Mouse (Mus musculus) kidney, adult 11 months (tissue): ENCODE data around the gene Speer4c.
A peak's percentile ranks its signal among the peaks of the same experiment; 100 is the strongest.
"Not testable (repeated sequence)": the region's sequence is repeated elsewhere in the genome, so short reads cannot be mapped to it uniquely, and the experiment has no call there.

Experiments
- DNase-seq: peaks from one replicate; pipeline ENCODE4 v3.0.0; 2022

The Speer4c gene

DNA sequence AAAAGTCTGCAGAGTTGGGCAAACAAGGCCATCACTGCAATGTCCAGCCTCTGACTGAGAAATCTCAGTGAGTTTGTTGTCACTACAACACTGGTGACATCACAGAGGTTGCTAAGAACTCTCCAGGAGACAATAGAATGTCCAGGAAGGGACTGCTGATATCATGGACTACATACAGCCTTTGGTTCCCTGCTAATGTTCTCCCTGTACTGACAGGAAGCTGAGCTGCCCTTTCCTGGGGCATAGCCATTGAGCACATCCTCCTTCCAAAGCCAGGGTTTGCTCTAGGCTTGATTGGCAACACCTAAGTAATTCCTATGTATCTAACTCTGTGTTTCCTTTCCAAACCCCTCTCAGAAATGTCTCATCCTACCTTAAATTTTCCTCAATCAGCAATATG lies at the start of gene Speer4c:
Gene Speer4c (minus strand): TSS at position 101 of the 400 bp plus-strand sequence.
- DNase-seq: not testable (repeated sequence)

DNA sequence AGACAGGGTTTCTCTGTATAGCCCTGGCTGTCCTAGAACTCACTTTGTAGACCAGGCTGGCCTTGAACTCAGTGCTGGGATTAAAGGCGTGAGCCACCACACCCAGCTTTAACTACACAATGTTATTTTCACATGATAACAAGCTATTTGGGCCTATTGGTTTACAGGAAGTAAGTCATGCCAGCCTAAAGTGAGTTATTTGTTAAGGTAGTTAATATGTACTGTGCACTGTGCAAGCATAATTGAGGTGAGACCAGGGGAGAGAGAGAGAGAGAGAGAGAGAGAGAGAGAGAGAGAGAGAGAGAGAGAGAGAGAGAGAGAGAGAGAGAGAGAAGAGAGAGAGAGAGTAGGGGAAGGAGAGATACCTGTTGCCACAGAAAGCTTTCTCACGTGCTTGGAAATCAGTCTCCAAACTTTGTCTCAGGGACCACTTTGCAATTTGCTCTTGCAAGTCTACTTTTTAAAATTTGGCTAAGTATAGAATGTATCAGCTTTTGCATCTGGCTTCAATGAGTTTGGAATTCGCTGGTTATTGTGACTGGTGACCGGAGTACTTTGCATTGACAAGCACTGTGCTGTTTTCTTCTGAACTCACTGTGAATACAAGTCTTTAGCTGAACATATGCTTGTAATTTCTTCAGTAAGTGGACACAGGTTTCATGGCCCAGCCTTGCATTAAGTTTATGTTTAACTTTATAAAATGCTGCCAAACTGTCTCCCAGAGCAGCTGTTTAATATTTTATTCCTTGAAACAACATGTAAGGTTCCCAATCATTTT lies 33.6 kb upstream of the Speer4c start:
- DNase-seq: no peak

DNA sequence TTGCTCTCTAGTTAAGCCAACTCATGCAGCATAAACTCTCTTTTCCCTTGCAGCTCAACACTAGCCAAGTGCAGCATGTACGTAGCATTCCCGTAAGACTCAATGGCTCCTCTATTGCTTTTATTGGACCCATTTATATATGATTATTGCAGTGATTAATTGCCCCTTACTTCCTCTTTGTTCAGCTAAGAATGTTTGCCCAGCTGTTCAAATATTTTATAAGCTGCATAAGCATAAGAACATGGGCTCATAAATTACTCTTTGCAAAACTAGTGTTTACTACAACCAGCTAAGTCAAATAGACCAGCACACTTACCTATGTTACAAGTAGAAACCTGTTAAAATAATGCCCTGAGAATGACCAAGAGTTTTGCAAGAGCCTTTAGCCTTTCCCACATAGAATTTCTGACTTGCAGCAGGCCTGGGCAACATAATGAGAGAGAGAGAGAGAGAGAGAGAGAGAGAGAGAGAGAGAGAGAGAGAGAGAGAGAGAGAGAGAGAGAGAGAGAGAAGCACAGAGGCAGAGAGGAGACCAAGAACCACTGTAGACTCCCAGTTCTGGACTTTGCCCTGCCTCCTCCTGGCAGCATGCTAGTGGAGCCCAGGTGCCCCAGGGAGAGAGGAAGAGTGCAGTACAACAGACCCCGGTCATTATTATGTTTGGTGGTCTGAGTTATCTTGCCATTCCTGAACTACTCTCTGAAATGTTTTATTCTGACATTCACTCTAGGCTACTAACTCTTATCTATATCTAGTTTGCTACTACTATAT lies 20.2 kb upstream of the Speer4c start:
- DNase-seq: no peak

DNA sequence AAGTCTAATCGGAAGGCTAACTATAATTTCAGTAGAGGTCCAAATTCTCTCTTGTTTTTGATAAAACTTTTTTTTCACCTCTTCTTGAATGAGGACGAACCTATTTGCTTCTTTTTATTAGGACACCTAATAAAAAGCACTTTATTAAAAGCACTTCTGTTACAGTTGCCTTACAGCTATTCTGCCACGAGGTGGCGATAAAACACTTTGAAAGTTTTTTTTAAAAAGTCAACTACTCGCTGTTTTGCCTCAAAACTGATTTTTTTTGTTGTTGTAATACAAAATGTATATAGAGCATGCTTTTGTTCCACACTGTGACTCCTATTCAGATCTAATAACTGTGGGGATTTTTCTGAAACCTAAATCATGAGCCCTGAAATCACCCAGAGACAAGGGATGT lies 11.2 kb downstream of the Speer4c start:
- not testable (repeated sequence) for DNase-seq

DNA sequence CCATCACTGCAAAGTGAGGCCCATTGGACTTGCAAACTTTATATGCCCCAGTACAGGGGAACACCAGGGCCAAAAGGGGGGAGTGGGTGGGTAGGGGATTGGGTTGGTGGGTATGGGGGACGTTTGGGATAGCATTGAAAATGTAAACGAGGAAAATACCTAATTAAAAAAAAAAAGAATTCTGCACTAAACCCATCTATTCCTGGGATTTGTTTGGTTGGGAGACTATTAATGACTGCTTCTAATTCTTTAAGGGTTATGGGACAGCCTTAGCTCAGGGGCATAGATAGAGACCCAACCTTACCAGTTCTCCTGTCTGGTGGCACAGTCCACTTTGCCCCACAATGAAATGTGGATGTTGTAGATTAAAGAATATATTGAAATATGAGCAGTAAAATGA lies 16.4 kb downstream of the Speer4c start:
- DNase-seq: not testable (repeated sequence)

DNA sequence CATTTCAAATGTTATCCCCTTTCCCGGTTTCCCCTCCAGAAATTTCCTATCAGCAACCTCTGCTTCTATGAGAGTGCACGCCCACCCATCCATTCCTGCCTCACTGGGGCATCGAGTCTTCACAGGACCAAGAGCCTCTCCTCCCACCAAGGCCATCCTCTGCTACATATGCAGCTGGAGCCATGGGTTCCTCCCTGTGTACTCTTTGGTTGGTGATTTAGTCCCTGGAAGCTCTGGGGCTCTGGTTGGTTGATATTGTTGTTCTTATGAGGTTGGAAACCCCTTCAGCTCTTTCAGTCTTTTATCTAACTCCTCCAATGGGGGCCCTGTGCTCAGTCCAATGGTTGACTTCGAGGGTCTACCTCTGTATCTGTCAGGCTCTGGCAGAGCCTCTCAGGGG lies 22.2 kb downstream of the Speer4c start:
- not testable (repeated sequence) for DNase-seq

DNA sequence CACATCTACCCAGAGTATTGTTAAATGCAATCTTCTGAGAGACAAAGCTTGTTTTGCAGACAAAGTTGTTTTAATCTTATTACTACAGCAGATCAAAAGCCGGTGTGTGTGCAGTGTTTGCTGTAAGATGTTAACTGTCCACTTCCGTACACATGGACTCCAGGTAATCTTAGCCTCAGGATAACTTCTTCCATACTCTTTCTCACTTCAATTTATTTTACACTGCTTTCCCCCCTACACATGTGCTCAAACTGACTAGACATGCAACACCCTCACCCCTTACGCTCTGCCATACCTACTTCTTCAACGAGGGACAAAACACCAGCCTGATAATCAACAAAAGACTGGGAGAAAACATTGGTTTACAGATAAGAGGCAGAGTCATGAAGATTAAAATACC lies 23.2 kb downstream of the Speer4c start:
- DNase-seq: not testable (repeated sequence)

DNA sequence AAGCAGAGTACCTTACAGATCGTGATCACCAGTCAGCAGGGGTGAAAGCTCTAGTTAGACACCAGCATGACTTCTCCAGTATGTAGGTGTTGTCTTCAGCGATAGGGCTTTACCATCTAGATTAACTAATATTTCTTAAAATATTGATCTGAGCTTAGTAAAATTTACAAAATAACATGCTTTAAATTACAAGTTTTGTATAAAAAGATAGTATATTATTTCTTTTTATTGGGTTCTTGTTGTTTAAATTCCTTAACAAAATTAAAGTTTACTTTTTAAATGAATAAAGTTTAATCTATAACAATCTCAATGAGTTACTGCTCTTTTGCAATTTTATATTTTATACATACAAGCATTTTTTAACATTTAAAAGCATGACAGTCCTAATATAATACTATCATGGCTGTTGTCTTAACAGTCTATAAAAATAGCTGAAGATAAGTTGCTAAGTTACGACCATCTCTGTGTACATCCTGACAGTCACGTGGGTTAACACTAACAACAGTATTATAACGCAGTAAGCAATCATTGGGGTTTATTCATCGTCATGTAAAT lies 24.3 kb downstream of the Speer4c start:
- not testable (repeated sequence) for DNase-seq

DNA sequence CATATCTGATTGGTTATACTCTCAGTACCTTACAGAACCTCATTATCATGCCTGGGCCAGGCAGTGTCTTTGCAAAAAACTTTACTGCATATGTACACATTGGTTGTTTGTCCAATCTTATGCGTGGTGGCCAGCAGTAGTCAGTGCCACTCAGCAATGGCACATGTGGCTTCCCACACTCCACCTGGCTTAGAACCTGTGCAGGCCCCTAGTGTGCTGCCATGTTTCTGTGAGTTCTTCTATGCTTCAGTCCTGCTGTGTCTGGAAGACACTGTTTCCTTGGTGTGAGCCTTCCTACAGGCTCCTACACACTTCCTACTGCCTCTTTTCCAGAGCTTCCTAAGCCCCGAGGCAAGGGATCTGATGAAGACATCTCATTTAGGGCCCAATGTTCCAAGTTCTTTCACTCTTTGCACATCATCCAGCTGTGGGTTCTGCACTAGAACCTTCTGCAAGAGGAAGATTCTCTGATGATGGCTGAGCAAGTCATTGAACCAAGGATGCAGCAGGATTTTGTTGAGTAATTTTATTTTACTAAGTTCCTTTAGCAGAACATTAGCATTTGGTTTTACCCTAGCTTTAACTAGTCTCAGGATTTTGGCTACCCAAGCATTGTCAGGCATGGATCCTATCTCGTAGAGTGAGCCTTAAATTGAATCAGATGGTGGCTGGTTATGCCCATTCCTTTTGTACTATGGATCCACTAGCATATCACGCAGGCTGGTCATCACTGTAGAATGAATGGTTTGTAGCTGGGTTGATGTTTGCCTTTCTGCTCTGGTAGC lies 25.0 kb downstream of the Speer4c start:
- DNase-seq: not testable (repeated sequence)

DNA sequence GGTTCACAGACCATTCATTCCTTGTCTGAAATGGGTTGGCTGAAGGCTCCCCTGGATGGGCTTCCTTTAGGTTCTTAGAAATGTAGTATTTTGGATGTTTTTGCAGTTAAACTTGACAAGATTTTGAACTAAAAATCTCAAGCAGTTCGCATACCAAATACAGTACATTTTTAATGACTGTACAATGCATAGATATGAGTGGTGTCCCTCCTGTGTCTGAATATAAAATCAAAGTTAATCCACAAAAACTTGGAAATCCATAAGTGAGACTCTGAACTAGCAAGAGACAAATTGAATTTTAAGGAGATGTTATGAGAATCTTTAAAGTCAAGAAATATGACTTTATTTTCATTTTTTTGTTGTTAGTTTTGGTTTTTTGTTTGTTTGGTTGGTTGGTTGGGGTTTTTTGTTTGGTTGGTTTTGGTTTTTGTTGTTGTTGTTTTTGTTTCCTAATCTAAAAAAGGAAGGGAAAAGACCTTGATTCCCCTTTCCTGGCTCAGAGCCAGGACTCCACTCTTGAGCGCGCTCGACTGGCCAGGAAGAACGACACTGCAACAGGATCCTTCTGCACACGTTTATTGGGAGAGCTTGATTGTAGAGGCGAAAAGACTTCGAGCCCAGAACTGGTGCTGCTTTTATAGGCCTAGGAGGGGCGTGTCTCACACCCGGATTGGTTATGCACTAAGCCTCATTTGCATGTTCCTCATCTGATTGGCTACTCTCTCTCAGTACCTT lies 32.6 kb downstream of the Speer4c start:
- peak; percentile 72 for DNase-seq

DNA sequence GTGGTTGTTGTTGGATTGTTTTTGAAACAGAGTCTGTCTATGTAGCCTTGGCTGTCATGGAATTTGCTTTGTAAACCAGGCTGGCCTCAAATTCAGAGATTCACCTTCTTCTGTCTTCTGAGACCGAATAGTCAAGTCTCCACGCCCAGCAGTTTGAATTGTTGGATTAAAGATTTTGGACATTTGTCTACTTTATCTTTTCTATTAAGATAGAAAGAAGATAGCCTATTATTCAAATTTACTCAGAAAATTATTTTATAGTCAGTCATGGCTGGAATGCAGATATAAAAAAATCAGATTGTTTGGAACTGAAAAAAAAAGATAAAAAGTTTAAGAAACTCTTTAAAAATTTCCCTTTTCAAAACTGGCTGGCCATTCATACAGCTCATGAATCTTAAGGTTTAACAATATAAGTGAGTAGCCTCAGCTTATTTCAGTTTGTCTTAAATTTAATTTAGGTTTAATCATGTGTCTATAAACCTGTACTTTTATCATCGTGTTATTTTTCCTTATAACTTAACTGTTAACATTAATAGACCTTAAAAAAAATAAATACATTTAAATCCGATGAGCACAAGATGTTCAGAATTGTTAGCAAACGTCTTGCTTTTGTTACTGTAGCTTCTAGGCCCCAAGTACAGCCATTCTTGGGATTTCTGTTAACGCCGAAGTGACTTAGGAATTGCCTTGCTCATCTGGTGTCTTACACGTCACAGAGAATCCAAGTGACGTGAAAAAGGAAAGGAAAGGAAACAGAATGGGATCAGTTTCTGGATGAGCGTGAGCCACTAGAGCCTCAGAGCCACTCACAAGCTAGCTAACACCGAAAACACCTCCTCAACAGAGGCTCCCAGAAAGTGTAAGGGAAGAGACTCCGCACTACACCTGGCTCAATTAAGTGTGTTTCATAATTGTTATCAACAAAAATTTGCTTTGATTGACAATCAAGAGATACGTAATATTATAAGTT lies 33.8 kb downstream of the Speer4c start:
- not testable (repeated sequence) for DNase-seq

DNA sequence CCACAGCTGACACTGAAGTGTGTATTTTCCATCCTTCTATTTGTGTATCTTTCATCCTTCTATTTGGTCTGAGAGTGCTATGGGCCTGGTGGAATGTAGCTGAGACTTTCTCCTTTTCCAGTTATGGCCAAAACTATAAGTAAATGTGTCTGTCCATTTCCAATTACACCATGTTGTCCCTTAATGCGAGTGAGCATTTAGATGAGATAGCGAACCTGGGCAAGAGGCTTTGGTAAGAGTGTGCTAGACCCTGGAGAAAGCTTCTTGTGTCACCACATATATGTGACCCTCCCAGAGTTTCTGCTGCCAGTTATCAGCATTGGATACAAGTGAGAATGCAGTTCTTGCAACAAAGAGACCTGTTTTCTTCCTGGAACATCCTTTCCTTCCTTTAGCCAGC lies 35.2 kb downstream of the Speer4c start:
- not testable (repeated sequence) for DNase-seq

DNA sequence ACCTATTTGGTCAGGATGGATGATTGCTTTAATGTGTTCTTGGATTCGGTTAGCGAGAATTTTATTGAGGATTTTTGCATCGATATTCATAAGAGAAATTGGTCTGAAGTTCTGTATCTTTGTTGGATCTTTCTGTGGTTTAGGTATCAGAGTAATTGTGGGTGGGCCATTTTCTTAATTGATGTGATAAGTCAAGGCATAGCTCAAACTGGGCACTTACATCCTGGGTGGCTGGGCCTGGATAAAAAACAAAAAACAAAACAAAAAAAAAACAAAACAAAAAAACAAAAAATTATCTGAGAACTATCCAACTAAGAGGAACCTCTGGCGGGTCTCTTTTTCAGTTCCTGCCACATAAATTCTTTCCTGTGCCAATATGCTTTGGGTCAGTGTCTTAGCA lies 36.3 kb downstream of the Speer4c start:
- not testable (repeated sequence) for DNase-seq

DNA sequence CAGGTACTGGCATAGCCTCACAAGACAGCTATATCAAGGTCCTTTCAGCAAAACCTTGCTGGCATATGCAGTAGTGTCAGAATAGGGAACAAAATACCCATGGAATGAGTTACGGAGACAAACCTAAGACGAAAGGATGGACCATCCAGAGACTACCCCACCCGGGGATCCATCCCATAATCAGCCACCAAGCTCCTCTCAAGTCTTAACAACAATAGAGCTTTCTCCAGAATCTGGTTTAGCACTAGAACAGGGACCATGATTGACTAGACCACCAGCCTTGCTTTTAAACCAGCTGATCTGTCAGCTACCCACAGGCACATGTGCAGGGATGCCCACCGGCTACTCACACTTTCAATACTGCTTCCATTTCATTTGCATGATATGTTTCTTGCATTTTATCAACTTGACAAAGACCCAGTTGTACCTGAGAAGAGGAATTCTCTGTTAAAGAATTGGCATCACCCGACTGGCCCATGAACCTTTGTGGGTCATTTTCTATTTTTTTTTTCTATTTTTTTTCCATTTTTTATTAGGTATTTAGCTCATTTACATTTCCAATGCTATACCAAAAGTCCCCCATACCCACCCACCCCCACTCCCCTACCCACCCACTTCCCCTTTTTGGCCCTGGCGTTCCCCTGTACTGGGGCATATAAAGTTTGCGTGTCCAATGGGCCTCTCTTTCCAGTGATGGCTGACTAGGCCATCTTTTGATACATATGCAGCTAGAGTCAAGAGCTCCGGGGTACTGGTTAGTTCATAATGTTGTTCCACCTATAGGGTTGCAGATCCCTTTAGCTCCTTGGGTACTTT lies 39.4 kb downstream of the Speer4c start:
- not testable (repeated sequence) for DNase-seq

DNA sequence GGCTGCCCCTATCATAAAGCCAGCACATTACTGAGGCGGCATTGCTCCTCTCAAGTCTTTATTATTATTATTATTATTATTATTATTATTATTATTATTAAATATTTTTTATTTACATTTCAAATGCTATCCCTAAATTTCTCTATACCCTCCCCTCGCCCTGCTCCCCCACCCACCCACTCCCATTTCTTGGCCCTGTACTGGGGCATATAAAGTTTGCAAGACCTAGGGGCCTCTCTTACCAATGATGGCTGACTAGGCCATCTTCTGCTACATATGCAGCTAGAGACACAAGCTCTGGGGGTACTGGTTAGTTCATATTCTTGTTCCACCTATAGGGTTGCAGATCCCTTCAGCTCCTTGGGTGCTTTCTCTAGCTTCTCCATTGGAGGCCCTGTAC lies 40.1 kb downstream of the Speer4c start:
- DNase-seq: not testable (repeated sequence)

DNA sequence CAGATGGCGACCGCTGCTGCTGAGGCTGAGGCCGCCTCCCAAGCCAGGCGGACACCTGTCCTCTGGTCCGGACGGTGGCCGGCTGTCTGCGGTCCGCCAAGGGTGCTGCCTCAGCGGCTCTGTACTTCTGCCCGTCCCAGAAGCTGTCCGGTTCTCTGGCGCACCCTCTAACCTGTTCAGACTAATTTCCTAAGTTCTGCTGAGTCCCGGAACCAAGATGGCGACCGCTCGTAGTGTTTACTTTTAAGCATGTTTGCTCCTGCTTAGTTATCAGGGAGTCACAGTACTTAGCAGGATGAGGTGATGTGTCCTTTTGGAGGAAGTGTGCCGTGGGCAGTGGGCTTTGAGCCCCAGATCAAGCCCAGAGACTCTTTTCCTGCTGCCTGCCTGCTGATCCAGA lies 43.3 kb downstream of the Speer4c start:
- DNase-seq: not testable (repeated sequence)

DNA sequence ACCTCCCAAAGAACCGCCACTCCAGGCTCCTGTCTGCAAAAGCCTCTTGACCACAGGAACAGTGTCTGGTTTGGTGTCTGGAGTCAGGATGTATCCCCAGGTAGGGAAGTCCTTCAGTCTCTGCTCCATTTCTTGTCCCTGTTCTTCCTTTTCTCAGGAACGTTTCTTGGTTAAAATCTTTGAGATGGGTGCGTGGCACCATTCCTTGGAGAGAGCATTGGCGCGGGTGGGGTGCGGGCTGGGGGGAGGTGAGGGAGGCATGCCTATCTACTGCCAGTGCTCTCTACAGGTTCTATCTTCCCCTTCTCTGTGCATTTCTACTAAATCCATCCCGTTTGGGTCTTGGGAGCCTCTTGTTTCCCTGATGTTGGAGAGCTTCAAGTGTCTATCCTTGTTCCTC lies 50.2 kb downstream of the Speer4c start:
- DNase-seq: not testable (repeated sequence)
